In the genomic region with DNA sequence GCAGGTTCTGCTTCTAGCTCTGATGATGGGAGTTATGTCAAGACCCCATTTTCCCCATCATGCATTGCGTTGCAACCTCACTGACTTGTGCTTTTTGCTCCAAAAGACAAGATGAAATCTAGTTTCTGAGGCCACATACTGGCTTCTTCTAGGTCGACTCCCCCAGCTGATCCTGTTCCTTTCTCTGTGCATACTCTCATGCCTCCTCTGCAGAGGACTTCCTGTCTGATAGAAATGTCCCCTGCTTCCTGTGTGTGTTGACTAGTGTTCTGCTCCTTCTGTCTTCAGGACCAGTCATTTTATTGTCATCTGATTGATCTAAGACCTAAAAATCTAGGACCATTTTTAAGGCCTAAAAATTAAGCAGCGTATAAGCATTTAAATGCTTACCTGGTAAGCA, we compare ENCODE assay signal across 27 mouse cellular contexts. TPM values are rescaled to one million over a fixed set of nuclear protein-coding genes. Genes with fewer than 3 reads are reported as not detected.
A peak's percentile ranks its signal among the peaks of the same experiment; 100 is the strongest.
DNase-seq lines count a peak whose midpoint lies in the region; ATAC-seq and TF ChIP-seq lines count a peak whose summit lies in the region.
"Had no signal": no experiment of that assay in that cellular context is flagged by ENCODE, and none has a peak within 500 bp of the region (broad histone marks: within the 10 kb centered on the region; RNA-seq: fewer than 3 reads in every experiment).

No protein-coding gene starts in this region.

- no peaks in the 10 kb centered on the region for H3K27me3 ChIP-seq in neural tube, embryonic 15.5 days (replicated peaks)
- H3K27me3 ChIP-seq: CH12.LX; embryonic facial prominence, embryonic 15.5 days; intestine, embryonic 15.5 days; limb, embryonic 15.5 days; liver, embryonic 15.5 days; lung, embryonic 15.5 days; midbrain, embryonic 15.5 days; Patski had no signal

- intact Hi-C loops in left cerebral cortex, adult 2 months (cut with DNase I): no loop called here

- no peak overlapping the region for H3K4me2 ChIP-seq in neural tube, embryonic 15.5 days
- H3K4me2 ChIP-seq: embryonic facial prominence, embryonic 15.5 days; hindbrain, embryonic 14.5 days; intestine, embryonic 15.5 days; limb, embryonic 15.5 days; liver, embryonic 15.5 days; lung, embryonic 15.5 days; midbrain, embryonic 15.5 days had no signal

- H3K27ac ChIP-seq in left cerebral cortex, adult 2 months: no peak overlapping the region
- H3K27ac ChIP-seq in neural tube, embryonic 15.5 days (replicated peaks): no peak overlapping the region
- H3K27ac ChIP-seq: embryonic facial prominence, embryonic 15.5 days; hindbrain, embryonic 14.5 days; intestine, embryonic 15.5 days; limb, embryonic 15.5 days; liver, embryonic 15.5 days; lung, embryonic 15.5 days; midbrain, embryonic 15.5 days; stomach, postnatal 0 days had no signal

- DNase-seq in CD4-positive, CD25-positive, alpha-beta regulatory T cell, adult 2 months (ENCODE audit: low read depth, low spot score): peak; percentile 70
- peak; percentile 60 for DNase-seq in T-cell, adult 2 months (ENCODE audit: low spot score)
- peak; percentile 70 for DNase-seq in naive thymus-derived CD4-positive, alpha-beta T cell, adult 2 months (ENCODE audit: low read depth)
- peak; percentile 36 for DNase-seq in thymus, postnatal 25 days
- no peak for DNase-seq in left cerebral cortex, adult 2 months (ENCODE audit: extremely low spot score in 1 of 2, low spot score in 2 of 2)
- no peak for DNase-seq in neural tube, embryonic 10.5 days (ENCODE audit: extremely low spot score, low spot score)
- DNase-seq: adrenal gland, postnatal 10 days; cerebellum, adult 9-10 months; heart, postnatal 36 days; kidney, adult 8-10 months; kidney, postnatal 10 days; left cerebral cortex, postnatal 4 days; lung, postnatal 36 days; retina, postnatal 1 day; right cerebral cortex, postnatal 25 days had no signal

- TF ChIP-seq CTCF in left cerebral cortex, adult 2 months (IDR thresholded peaks at IDR 0.05): no peak

- H3K4me3 ChIP-seq in left cerebral cortex, adult 2 months: no peak overlapping the region
- no peak overlapping the region for H3K4me3 ChIP-seq in neural tube, embryonic 15.5 days (replicated peaks)
- H3K4me3 ChIP-seq: embryonic facial prominence, embryonic 15.5 days; intestine, embryonic 15.5 days; limb, embryonic 15.5 days; liver, embryonic 15.5 days; lung, embryonic 15.5 days; midbrain, embryonic 15.5 days had no signal

- ATAC-seq in neural tube, embryonic 15.5 days (ENCODE audit: low FRiP score): no peak
- ATAC-seq: intestine, embryonic 15.5 days; midbrain, embryonic 15.5 days; Patski had no signal

- H3K9ac ChIP-seq in neural tube, embryonic 15.5 days (replicated peaks): no peak overlapping the region
- H3K9ac ChIP-seq: embryonic facial prominence, embryonic 15.5 days; hindbrain, embryonic 14.5 days; intestine, embryonic 15.5 days; limb, embryonic 15.5 days; liver, embryonic 15.5 days; lung, embryonic 15.5 days; midbrain, embryonic 15.5 days had no signal

- H3K9me3 ChIP-seq in neural tube, embryonic 15.5 days (replicated peaks): no peaks in the 10 kb centered on the region
- H3K9me3 ChIP-seq: embryonic facial prominence, embryonic 15.5 days; G1E; intestine, embryonic 15.5 days; limb, embryonic 15.5 days; liver, embryonic 15.5 days; lung, embryonic 15.5 days; midbrain, embryonic 15.5 days had no signal

- H3K36me3 ChIP-seq in neural tube, embryonic 15.5 days: peaks cover 25% of the 10 kb centered on the region

- WGBS in neural tube, embryonic 15.5 days: 93% methylated on average over 3 of the region's 3 CpGs

- 0 out of 2 replicates have a peak, but pooled peaks cover 3% of the 10 kb centered on the region for H3K4me1 ChIP-seq in neural tube, embryonic 15.5 days
- H3K4me1 ChIP-seq: embryonic facial prominence, embryonic 15.5 days; intestine, embryonic 15.5 days; limb, embryonic 15.5 days; liver, embryonic 15.5 days; midbrain, embryonic 15.5 days had no signal

RNA-seq across cellular contexts. Expression of a gene that starts 21.5 kb away (rescaled TPM):
- 10 to 100 TPM; 51.9 to 53.7 TPM for total RNA-seq in left cerebral cortex, adult 2 months (2021)
- 73.9 and 80.3 TPM in 2 replicates for polyA plus RNA-seq in neural tube, embryonic 15.5 days (2015; fragmentation: Nextera tagmentation; extraction: Ambion mirVana)

RNA-seq across cellular contexts. Expression of a gene that starts 22.5 kb away (rescaled TPM):
- total RNA-seq in left cerebral cortex, adult 2 months (2021): 10 to 100 TPM; 45.3 to 47.2 TPM
- 346 and 378 TPM in 2 replicates for polyA plus RNA-seq in neural tube, embryonic 15.5 days (2015; fragmentation: Nextera tagmentation; extraction: Ambion mirVana)

Comparison
In these comparisons a context has a peak if more than half of its experiments do, and no peak if none do; other contexts are left out.
1. DNase-seq: peak in CD4-positive, CD25-positive, alpha-beta regulatory T cell, adult 2 months (single experiment), T-cell, adult 2 months (single experiment), naive thymus-derived CD4-positive, alpha-beta T cell, adult 2 months (single experiment) and thymus, postnatal 25 days (single experiment); none in left cerebral cortex, adult 2 months (0 of 2) and neural tube, embryonic 10.5 days (single experiment).